Mouse (Mus musculus): ENCODE results near the gene Rnf19b. TPM values are rescaled to one million over a fixed set of nuclear protein-coding genes. Genes with fewer than 3 reads are reported as not detected.

Gene Rnf19b
- polyA plus RNA-seq, 1 experiment from 2014 or later = 11.0 TPM

- Histone ChIP-seq H3K9me3 (ENCODE audit: control insufficient read depth) (no peaks in the 10 kb centered on the region), H3K36me3 (ENCODE audit: control insufficient read depth, insufficient read depth) (no peaks in the 10 kb centered on the region), H3K4me3 (ENCODE audit: low read depth, low read length) (peak overlapping the region; percentile 36), H3K27me3 (replicated peaks; ENCODE audit: control insufficient read depth, insufficient read depth, low read length) (peaks cover 32% of the 10 kb centered on the region), H3K9ac (ENCODE audit: low read depth, low read length) (no peak overlapping the region), H3K27ac (ENCODE audit: low read depth, low read length) (no peak overlapping the region), H3K4me2 (replicated peaks; ENCODE audit: low read depth) (peak overlapping the region; percentile 76), H3K4me1 (replicated peaks; ENCODE audit: control insufficient read depth, insufficient read depth, low read length) (peaks cover 3% of the 10 kb centered on the region; the same call in 1 of the 2 replicates)
- ATAC-seq = peak; percentile 26; the same call in 1 of the 2 replicates
- WGBS = 1% methylated on average over 54 of the region's 59 CpGs
- TF ChIP-seq CTCF (IDR thresholded peaks at IDR 0.05; ENCODE audit: low read depth) = peak; percentile 68
These were observed 62.7 kb downstream of the Rnf19b start for GRCm38 (mm10) chr4:129120520-129121445.

DNA sequence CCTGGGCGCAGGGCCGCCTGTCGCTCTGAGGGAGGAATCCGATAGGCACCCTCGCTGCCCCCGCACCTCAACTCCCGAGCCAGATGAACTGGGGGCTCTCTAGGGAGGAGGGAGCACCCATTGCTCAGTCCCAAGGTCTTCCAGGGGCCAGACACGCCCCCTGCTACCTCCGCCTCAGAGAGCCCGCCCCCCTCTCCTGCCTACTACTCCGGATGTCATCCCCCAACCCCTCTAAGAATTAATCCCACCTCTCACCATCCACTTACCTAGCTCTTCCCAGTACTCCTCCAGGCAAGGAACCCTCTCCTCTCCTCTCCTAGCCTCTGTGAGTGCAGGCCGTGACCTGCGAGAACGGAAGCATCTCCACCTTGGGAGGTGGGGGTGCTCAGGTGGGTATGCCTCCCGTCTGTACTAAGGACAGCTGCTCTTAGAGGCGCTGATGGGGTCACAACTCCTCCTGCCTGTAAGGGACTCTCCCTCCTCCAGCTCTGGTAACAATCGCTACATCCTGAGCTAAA is 63.6 kb downstream of the Rnf19b start, which contains the start of gene Hpca:
Gene Hpca, minus strand, starts transcription at position 468 of the 518 bp plus-strand sequence.
- Histone ChIP-seq H3K9ac (ENCODE audit: low read depth, low read length) (no peak within 1 kb of the TSS), H3K27ac (ENCODE audit: low read depth, low read length) (no peak within 1 kb of the TSS), H3K4me3 (ENCODE audit: low read depth, low read length) (peak within 1 kb of the TSS; percentile 36), H3K4me2 (replicated peaks; ENCODE audit: low read depth) (peak within 1 kb of the TSS; percentile 76), H3K4me1 (replicated peaks; ENCODE audit: control insufficient read depth, insufficient read depth, low read length) (peaks cover 4% of the 10 kb centered on the region; the same call in 1 of the 2 replicates), H3K27me3 (replicated peaks; ENCODE audit: control insufficient read depth, insufficient read depth, low read length) (peaks cover 36% of the 10 kb centered on the region), H3K36me3 (ENCODE audit: control insufficient read depth, insufficient read depth) (no peaks in the 10 kb centered on the region), H3K9me3 (ENCODE audit: control insufficient read depth) (no peaks in the 10 kb centered on the region)
- no peak for ATAC-seq
- WGBS = 3% methylated on average over 17 of the region's 17 CpGs
- no peak for TF ChIP-seq CTCF (IDR thresholded peaks at IDR 0.05; ENCODE audit: low read depth)

- WGBS = 29% methylated on average over 9 of the region's 9 CpGs
- no peak overlapping the region for H3K4me2 ChIP-seq (replicated peaks; ENCODE audit: low read depth)
These were observed 64.0 kb downstream of the Rnf19b start for GRCm38 (mm10) chr4:129122107-129122506.

DNA sequence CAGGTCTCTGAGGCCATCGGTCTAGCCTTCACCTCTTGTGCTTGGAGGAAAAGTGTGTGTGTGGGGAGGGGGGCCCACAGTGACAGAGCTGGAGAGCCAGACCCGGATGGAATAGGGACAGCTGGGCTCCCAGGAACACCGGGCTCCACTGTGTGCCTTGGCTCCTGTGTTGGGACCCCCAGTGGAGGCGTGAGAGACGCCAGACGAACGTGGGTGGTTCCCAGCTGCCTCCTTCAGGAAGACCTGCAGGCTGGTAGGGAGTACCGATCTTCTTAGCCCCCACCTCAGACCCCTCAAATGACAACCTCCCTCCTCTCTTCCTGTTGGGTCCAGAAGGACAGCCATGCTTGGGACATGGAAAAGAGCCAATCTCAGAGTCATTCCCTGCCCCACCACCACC is 64.6 kb downstream of the Rnf19b start:
- no peak overlapping the region for H3K4me3 ChIP-seq (ENCODE audit: low read depth, low read length)
- no peak for ATAC-seq
- H3K4me1 ChIP-seq (replicated peaks; ENCODE audit: control insufficient read depth, insufficient read depth, low read length) = peaks cover 4% of the 10 kb centered on the region; the same call in 1 of the 2 replicates
- no peak for TF ChIP-seq CTCF (IDR thresholded peaks at IDR 0.05; ENCODE audit: low read depth)
- no peaks in the 10 kb centered on the region for H3K36me3 ChIP-seq (ENCODE audit: control insufficient read depth, insufficient read depth)
- no peaks in the 10 kb centered on the region for H3K9me3 ChIP-seq (ENCODE audit: control insufficient read depth)
- WGBS = 23% methylated on average over 8 of the region's 8 CpGs
- no peak overlapping the region for H3K4me2 ChIP-seq (replicated peaks; ENCODE audit: low read depth)
- no peak overlapping the region for H3K27ac ChIP-seq (ENCODE audit: low read depth, low read length)
- H3K9ac ChIP-seq (ENCODE audit: low read depth, low read length) = no peak overlapping the region
- H3K27me3 ChIP-seq (replicated peaks; ENCODE audit: control insufficient read depth, insufficient read depth, low read length) = peaks cover 36% of the 10 kb centered on the region

More at GRCm38 (mm10) chr4:129122107-129122506, 64.0 kb downstream of the Rnf19b start:
- H3K9ac ChIP-seq (ENCODE audit: low read depth, low read length) = no peak overlapping the region
- no peak for ATAC-seq
- peaks cover 36% of the 10 kb centered on the region for H3K27me3 ChIP-seq (replicated peaks; ENCODE audit: control insufficient read depth, insufficient read depth, low read length)
- TF ChIP-seq CTCF (IDR thresholded peaks at IDR 0.05; ENCODE audit: low read depth) = no peak
- H3K4me3 ChIP-seq (ENCODE audit: low read depth, low read length) = no peak overlapping the region
- no peaks in the 10 kb centered on the region for H3K9me3 ChIP-seq (ENCODE audit: control insufficient read depth)
- no peak overlapping the region for H3K27ac ChIP-seq (ENCODE audit: low read depth, low read length)
- H3K36me3 ChIP-seq (ENCODE audit: control insufficient read depth, insufficient read depth) = no peaks in the 10 kb centered on the region
- H3K4me1 ChIP-seq (replicated peaks; ENCODE audit: control insufficient read depth, insufficient read depth, low read length) = peaks cover 4% of the 10 kb centered on the region; the same call in 1 of the 2 replicates

DNA sequence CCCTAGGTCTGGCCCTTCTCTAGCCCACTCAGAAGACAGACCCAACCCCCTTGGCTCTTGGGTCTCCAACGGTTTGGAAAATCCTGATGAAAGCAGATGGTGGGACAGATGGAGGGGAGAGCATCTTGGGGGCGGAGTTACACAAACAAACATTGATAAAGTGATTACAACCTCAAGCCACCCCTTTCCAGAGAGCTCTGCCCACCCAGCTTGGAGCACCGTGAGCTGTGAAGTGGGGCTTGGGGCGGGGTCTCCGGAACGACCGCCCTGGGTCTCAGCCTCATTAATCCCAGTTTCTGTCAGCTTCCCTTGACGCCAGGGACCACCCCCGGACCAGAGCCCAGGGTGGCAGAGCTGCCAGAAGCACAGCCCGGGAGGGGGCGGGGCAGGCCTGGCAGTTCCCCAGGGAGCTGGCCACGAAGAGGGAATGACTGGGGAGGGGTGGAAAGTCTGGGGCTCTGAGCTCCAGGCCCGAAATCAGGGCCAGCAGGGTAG is 66.6 kb downstream of the Rnf19b start:
- H3K4me2 ChIP-seq (replicated peaks; ENCODE audit: low read depth) = 0 out of 2 replicates have a peak overlapping the region, but pooled peaks have one; percentile 7
- no peaks in the 10 kb centered on the region for H3K9me3 ChIP-seq (ENCODE audit: control insufficient read depth)
- TF ChIP-seq CTCF (IDR thresholded peaks at IDR 0.05; ENCODE audit: low read depth) = no peak
- no peaks in the 10 kb centered on the region for H3K36me3 ChIP-seq (ENCODE audit: control insufficient read depth, insufficient read depth)
- no peak overlapping the region for H3K27ac ChIP-seq (ENCODE audit: low read depth, low read length)
- WGBS = 4% methylated on average over 13 of the region's 13 CpGs
- H3K4me3 ChIP-seq (ENCODE audit: low read depth, low read length) = no peak overlapping the region
- ATAC-seq = no peak
- no peak overlapping the region for H3K9ac ChIP-seq (ENCODE audit: low read depth, low read length)
- peaks cover 36% of the 10 kb centered on the region for H3K27me3 ChIP-seq (replicated peaks; ENCODE audit: control insufficient read depth, insufficient read depth, low read length)
- H3K4me1 ChIP-seq (replicated peaks; ENCODE audit: control insufficient read depth, insufficient read depth, low read length) = peaks cover 4% of the 10 kb centered on the region; the same call in 1 of the 2 replicates
